Mouse (Mus musculus) cortical plate, adult 2 months (tissue): ENCODE measurements around the gene Cubn.

Experiments
- CTCF ChIP-seq: fragments of 200-500 bp; IDR thresholded peaks from 2 replicates; pipeline ENCODE4 v1.5.1; 2011; ENCODE audit warnings: mild to moderate bottlenecking, control low read depth, low read length; ENCODE audit not compliant: insufficient read depth; ENCODE audit errors: extremely low read depth
- POLR2A ChIP-seq: fragments of 200-500 bp; IDR thresholded peaks from 2 replicates; pipeline ENCODE4 v1.6.1; 2011; ENCODE audit warnings: mild to moderate bottlenecking, low read length, control low read depth; ENCODE audit not compliant: insufficient read depth; ENCODE audit errors: extremely low read depth

GRCm38 (mm10) chr2:13400831-13401230, 90.8 kb downstream of the Cubn start:
- no peak for TF ChIP-seq POLR2A
- TF ChIP-seq CTCF = no peak
